Mouse (Mus musculus): Measurements from ENCODE around the gene Smndc1. TPM values are rescaled to one million over a fixed set of nuclear protein-coding genes. Genes with fewer than 3 reads are reported as not detected.

The Smndc1 gene
- polyA plus RNA-seq, 1 experiment from 2014 or later, result 14.9 TPM

Other genes starting within 250 kb of the Smndc1 start
- gene Mxi1, start 80.1 kb downstream of the Smndc1 start, polyA plus RNA-seq (2015; fragmentation: Nextera tagmentation; extraction: Ambion mirVana), result 14.1 and 16.7 TPM in 2 replicates
- not detected in 2 replicates for gene Gm10197, start 18.8 kb downstream of the Smndc1 start, polyA plus RNA-seq (2015; fragmentation: Nextera tagmentation; extraction: Ambion mirVana)
- 1.9 and 2.3 TPM in 2 replicates for gene Dusp5, start 138.5 kb upstream of the Smndc1 start, polyA plus RNA-seq (2015; fragmentation: Nextera tagmentation; extraction: Ambion mirVana)
- gene Nutf2-ps1, start 198.5 kb upstream of the Smndc1 start, polyA plus RNA-seq (2015; fragmentation: Nextera tagmentation; extraction: Ambion mirVana), result 130 and 147 TPM in 2 replicates
- 27.4 and 30.2 TPM in 2 replicates for gene Smc3, start 209.8 kb upstream of the Smndc1 start, polyA plus RNA-seq (2015; fragmentation: Nextera tagmentation; extraction: Ambion mirVana)

All from liver, embryonic 16.5 days (tissue).